Mouse (Mus musculus): Measurements from ENCODE around the gene Pdlim7. TPM values are rescaled to one million over a fixed set of nuclear protein-coding genes. Genes with fewer than 3 reads are reported as not detected.

Pdlim7 gene
- total RNA-seq, 2 experiments from 2014 or later: 42.2 to 46.6 TPM

GRCm38 (mm10) chr13:55486029-55486794 is 27.3 kb downstream of the Pdlim7 start:
- peak in 1 of 2 experiments; percentile 37 for DNase-seq

- DNase-seq: no peak
These were observed 28.9 kb downstream of the Pdlim7 start for GRCm38 (mm10) chr13:55484520-55485088.

- DNase-seq: no peak
These were observed 29.9 kb downstream of the Pdlim7 start for GRCm38 (mm10) chr13:55483593-55483992.

- no peak for DNase-seq
These were observed 30.4 kb downstream of the Pdlim7 start for GRCm38 (mm10) chr13:55483071-55483470.

- DNase-seq: peak in 1 of 2 experiments; percentile 28
These were observed 30.9 kb downstream of the Pdlim7 start for GRCm38 (mm10) chr13:55482542-55482941.

GRCm38 (mm10) chr13:55479929-55480328 is 33.5 kb downstream of the Pdlim7 start:
- DNase-seq: no peak

- peak; percentile 51 to 63 for DNase-seq
These were observed 34.5 kb downstream of the Pdlim7 start for GRCm38 (mm10) chr13:55479008-55479407.

GRCm38 (mm10) chr13:55478036-55478435 is 35.4 kb downstream of the Pdlim7 start:
- peak in 1 of 2 experiments; percentile 32 for DNase-seq

- no peak for DNase-seq
These were observed 36.0 kb downstream of the Pdlim7 start for GRCm38 (mm10) chr13:55477492-55477891.

- no peak for DNase-seq
These were observed 37.2 kb downstream of the Pdlim7 start for GRCm38 (mm10) chr13:55476256-55476655.

- DNase-seq: no peak
These were observed 37.7 kb downstream of the Pdlim7 start for GRCm38 (mm10) chr13:55475750-55476149.

GRCm38 (mm10) chr13:55474621-55475069 is 38.8 kb downstream of the Pdlim7 start:
- no peak for DNase-seq

GRCm38 (mm10) chr13:55473961-55474360 is 39.5 kb downstream of the Pdlim7 start:
- no peak for DNase-seq

- DNase-seq: peak in 1 of 2 experiments; percentile 49
These were observed 40.2 kb downstream of the Pdlim7 start for GRCm38 (mm10) chr13:55473076-55473831.

- peak; percentile 65 to 66 for DNase-seq
These were observed 41.1 kb downstream of the Pdlim7 start for GRCm38 (mm10) chr13:55472132-55473022.

GRCm38 (mm10) chr13:55471819-55472131 is 41.7 kb downstream of the Pdlim7 start:
- no peak for DNase-seq

- DNase-seq: peak; percentile 89 to 90
These were observed 42.2 kb downstream of the Pdlim7 start for GRCm38 (mm10) chr13:55471156-55471818.

GRCm38 (mm10) chr13:55470372-55470771 is 43.1 kb downstream of the Pdlim7 start:
- DNase-seq: no peak

- peak in 1 of 2 experiments; percentile 62 for DNase-seq
These were observed 44.5 kb downstream of the Pdlim7 start for GRCm38 (mm10) chr13:55468851-55469560.

- DNase-seq: no peak
These were observed 47.5 kb downstream of the Pdlim7 start for GRCm38 (mm10) chr13:55465830-55466440.

All from heart, adult 18-20 months (tissue).